Mouse (Mus musculus): ENCODE measurements at regions not wholly inside any gene's neighbourhood (a gene's known extent, or its start where the extent isn't known, plus 50 kb on each side); places are given as distances from the start of the nearest gene placed in this dataset.

- DNase-seq: no peak
Measured at GRCm38 (mm10) chr12:12814693-12815092, 127.0 kb downstream of the Mycn start.

- no peak for DNase-seq
Measured at GRCm38 (mm10) chr12:12812873-12813272, 128.8 kb downstream of the Mycn start.

GRCm38 (mm10) chr12:12810943-12811342, 130.8 kb downstream of the Mycn start:
- no peak for DNase-seq

- DNase-seq: peak; percentile 50
Measured at GRCm38 (mm10) chr12:12810159-12810885, 131.4 kb downstream of the Mycn start.

- DNase-seq: no peak
Measured at GRCm38 (mm10) chr12:12808120-12808519, 133.6 kb downstream of the Mycn start.

GRCm38 (mm10) chr12:12803602-12804001, 138.1 kb downstream of the Mycn start:
- DNase-seq: no peak

- no peak for DNase-seq
Measured at GRCm38 (mm10) chr12:12802396-12802795, 139.3 kb downstream of the Mycn start.

GRCm38 (mm10) chr12:12801700-12802099, 140.0 kb downstream of the Mycn start:
- no peak for DNase-seq

GRCm38 (mm10) chr12:12800120-12800519, 141.6 kb downstream of the Mycn start:
- DNase-seq: no peak

- no peak for DNase-seq
Measured at GRCm38 (mm10) chr12:12789052-12789451, 152.7 kb downstream of the Mycn start.

- no peak for DNase-seq
Measured at GRCm38 (mm10) chr12:12788263-12788852, 153.4 kb downstream of the Mycn start.

GRCm38 (mm10) chr12:12787608-12788262, 154.0 kb downstream of the Mycn start:
- DNase-seq: no peak

- no peak for DNase-seq
Measured at GRCm38 (mm10) chr12:12787161-12787560, 154.6 kb downstream of the Mycn start.

GRCm38 (mm10) chr12:12783699-12784605, 157.8 kb downstream of the Mycn start:
- no peak for DNase-seq

- DNase-seq: no peak
Measured at GRCm38 (mm10) chr12:12781526-12781925, 160.2 kb downstream of the Mycn start.

GRCm38 (mm10) chr12:12778563-12779256, 163.0 kb downstream of the Mycn start:
- DNase-seq: no peak

- no peak for DNase-seq
Measured at GRCm38 (mm10) chr12:12777422-12777821, 164.3 kb downstream of the Mycn start.

GRCm38 (mm10) chr12:12776783-12777182, 164.9 kb downstream of the Mycn start:
- no peak for DNase-seq

GRCm38 (mm10) chr12:12770970-12771369, 170.7 kb downstream of the Mycn start:
- DNase-seq: no peak

GRCm38 (mm10) chr12:12766510-12767304, 175.0 kb downstream of the Mycn start:
- DNase-seq: no peak

- DNase-seq: no peak
Measured at GRCm38 (mm10) chr12:12765490-12766058, 176.1 kb downstream of the Mycn start.
